Mouse (Mus musculus) brown adipose tissue, adult 24 weeks (tissue): ENCODE results near the gene Ghsr. TPM values are rescaled to one million over a fixed set of nuclear protein-coding genes. Genes with fewer than 3 reads are reported as not detected.

ENCODE experiments used
- H3K27ac ChIP-seq: fragments of 200-500 bp; replicated peaks from 2 replicates; pipeline ENCODE4 v1.5.1; 2012; ENCODE audit warnings: low read depth, mild to moderate bottlenecking, low read length
- H3K4me1 ChIP-seq: fragments of 200-500 bp; 2 replicates; pipeline ENCODE4 v1.6.1; 2012; ENCODE audit warnings: low read length, mixed read lengths; ENCODE audit not compliant: control insufficient read depth, insufficient read depth, insufficient read length
- H3K4me3 ChIP-seq: fragments of 200-500 bp; 2 replicates; pipeline ENCODE4 v1.5.1; 2012; ENCODE audit warnings: low read depth, mild to moderate bottlenecking, low read length, moderate library complexity; ENCODE audit not compliant: insufficient read depth
- polyA plus RNA-seq: library from polyadenylated mRNA; stranded (reverse); fragments of >200 nt; gene quantifications from 2 replicates; pipeline ENCODE4 v1.2.4, GENCODE M21; 2012; ENCODE audit not compliant: missing spikeins, insufficient read depth, insufficient read length

Ghsr gene
- not detected in 2 replicates for polyA plus RNA-seq

GRCm38 (mm10) chr3:27371276-27371621, at the start of gene Ghsr:
TSS of gene Ghsr (plus strand) at chr3:27371351.
- Histone ChIP-seq H3K27ac (no peak within 1 kb of the TSS), H3K4me3 (no peak within 1 kb of the TSS), H3K4me1 (peaks cover 3% of the 10 kb centered on the region; the same call in 1 of the 2 replicates)

DNA sequence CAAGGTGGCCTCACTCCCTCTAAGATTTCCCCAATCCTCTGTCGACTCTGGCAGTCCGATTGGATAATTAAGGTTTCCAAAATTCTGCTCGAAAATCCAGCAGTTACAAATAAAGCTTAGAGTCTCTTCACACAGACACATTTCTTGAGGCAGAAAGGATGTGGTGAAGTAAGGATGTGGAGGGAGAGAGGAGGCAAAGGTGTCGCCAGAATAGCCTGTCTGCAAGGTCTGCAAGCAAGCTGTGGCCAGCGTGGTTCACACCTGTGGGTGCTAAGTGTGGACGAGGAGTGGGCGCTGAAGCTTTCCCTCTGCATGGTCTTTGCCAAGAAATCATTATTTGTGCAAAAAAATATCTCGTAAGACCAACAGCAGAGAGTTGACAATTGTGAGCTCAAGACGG, 48.6 kb upstream of the Ghsr start:
- Histone ChIP-seq H3K4me3 (no peak overlapping the region), H3K27ac (peak overlapping the region; percentile 79; the same call in 1 of the 2 replicates), H3K4me1 (peaks cover 3% of the 10 kb centered on the region)

GRCm38 (mm10) chr3:27323551-27323950, 47.6 kb upstream of the Ghsr start:
- peak overlapping the region; percentile 79 for H3K27ac ChIP-seq
- H3K4me1 ChIP-seq = peaks cover 3% of the 10 kb centered on the region
- H3K4me3 ChIP-seq = no peak overlapping the region

- peaks cover 3% of the 10 kb centered on the region for H3K4me1 ChIP-seq
- H3K27ac ChIP-seq = 0 out of 2 replicates have a peak overlapping the region, but pooled peaks have one; percentile 32
- H3K4me3 ChIP-seq = no peak overlapping the region
Measured at GRCm38 (mm10) chr3:27326633-27327191, 44.4 kb upstream of the Ghsr start.

- Histone ChIP-seq H3K4me1 (no peaks in the 10 kb centered on the region; the same call in 1 of the 2 replicates), H3K27ac (no peak overlapping the region), H3K4me3 (no peak overlapping the region)
Measured at GRCm38 (mm10) chr3:27330706-27331105, 40.4 kb upstream of the Ghsr start.

GRCm38 (mm10) chr3:27338437-27338836, 32.7 kb upstream of the Ghsr start:
- Histone ChIP-seq H3K27ac (no peak overlapping the region), H3K4me3 (no peak overlapping the region)

GRCm38 (mm10) chr3:27338887-27339286, 32.3 kb upstream of the Ghsr start:
- Histone ChIP-seq H3K4me3 (no peak overlapping the region), H3K4me1 (no peaks in the 10 kb centered on the region), H3K27ac (no peak overlapping the region)

More at GRCm38 (mm10) chr3:27338437-27338836, 32.7 kb upstream of the Ghsr start:
- H3K4me1 ChIP-seq = no peaks in the 10 kb centered on the region

- no peak overlapping the region for H3K4me3 ChIP-seq
- H3K27ac ChIP-seq = no peak overlapping the region
- no peaks in the 10 kb centered on the region for H3K4me1 ChIP-seq
Measured at GRCm38 (mm10) chr3:27340757-27341156, 30.4 kb upstream of the Ghsr start.

- Histone ChIP-seq H3K27ac (no peak overlapping the region), H3K4me3 (no peak overlapping the region), H3K4me1 (no peaks in the 10 kb centered on the region)
Measured at GRCm38 (mm10) chr3:27342462-27342861, 28.7 kb upstream of the Ghsr start.

- H3K4me1 ChIP-seq = no peaks in the 10 kb centered on the region
- no peak overlapping the region for H3K4me3 ChIP-seq
- H3K27ac ChIP-seq = no peak overlapping the region
Measured at GRCm38 (mm10) chr3:27345526-27345925, 25.6 kb upstream of the Ghsr start.

GRCm38 (mm10) chr3:27348462-27348861, 22.7 kb upstream of the Ghsr start:
- H3K4me1 ChIP-seq = no peaks in the 10 kb centered on the region
- no peak overlapping the region for H3K4me3 ChIP-seq
- H3K27ac ChIP-seq = no peak overlapping the region

GRCm38 (mm10) chr3:27351105-27351504, 20.0 kb upstream of the Ghsr start:
- H3K4me3 ChIP-seq = no peak overlapping the region
- H3K27ac ChIP-seq = no peak overlapping the region
- no peaks in the 10 kb centered on the region for H3K4me1 ChIP-seq

- H3K4me3 ChIP-seq = no peak overlapping the region
- H3K4me1 ChIP-seq = no peaks in the 10 kb centered on the region
- H3K27ac ChIP-seq = no peak overlapping the region
Measured at GRCm38 (mm10) chr3:27359100-27359720, 11.9 kb upstream of the Ghsr start.

DNA sequence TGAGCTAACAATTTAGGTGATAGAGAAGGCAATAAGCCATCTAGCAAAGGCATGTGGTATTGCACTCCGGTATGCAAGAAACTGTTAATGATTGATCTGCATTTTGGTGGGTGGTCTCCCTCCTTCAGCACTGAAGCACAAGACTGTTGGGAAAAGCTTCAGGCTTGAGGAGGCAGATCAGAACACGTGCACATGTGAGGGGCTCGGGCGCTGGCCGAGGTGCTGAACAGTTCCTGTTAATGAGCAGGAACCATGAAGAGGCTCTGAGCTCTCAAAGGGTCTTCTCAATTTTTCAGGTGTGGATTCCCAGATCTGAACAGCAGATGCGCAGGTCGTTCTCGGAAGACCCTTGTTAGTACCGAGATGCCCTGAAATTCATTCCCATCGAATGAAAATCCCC, 1.0 kb upstream of the Ghsr start:
- peaks cover 3% of the 10 kb centered on the region; the same call in 1 of the 2 replicates for H3K4me1 ChIP-seq
- no peak overlapping the region for H3K27ac ChIP-seq
- H3K4me3 ChIP-seq = no peak overlapping the region

DNA sequence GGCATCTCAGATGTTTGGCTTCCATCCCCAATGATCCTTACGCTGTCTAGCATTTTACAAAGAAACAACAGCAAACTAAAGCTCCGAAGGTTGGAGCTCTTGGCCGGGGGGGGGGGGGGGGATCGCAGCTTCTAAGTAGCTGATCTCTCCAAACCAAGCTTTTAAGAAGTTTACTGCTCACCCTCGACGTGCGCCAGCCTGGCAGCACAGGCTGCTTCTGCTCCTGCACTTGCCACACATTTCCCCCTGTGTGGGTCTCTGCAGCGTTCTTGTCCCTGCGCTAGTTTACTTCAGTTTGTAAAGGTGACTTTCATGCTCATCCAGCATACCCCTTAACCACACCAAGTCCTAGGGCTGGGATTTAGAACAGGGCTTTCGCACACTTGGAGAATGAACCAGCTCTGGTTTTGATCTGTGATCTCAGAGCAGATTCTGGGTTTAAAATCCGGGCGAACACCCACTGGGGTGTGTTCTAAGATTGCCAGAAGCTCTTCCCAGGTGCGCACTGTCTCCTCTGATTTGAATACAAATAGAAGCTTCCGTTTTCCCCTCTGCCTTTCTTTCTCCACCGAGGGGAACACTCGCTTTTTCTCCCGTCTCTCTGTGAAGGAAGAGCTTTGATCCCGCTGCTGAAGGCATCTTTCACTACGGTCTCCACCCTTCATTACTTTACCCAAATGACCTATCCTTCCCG, 422 bp upstream of the Ghsr start:
- H3K27ac ChIP-seq = no peak overlapping the region
- no peak overlapping the region for H3K4me3 ChIP-seq
- peaks cover 3% of the 10 kb centered on the region; the same call in 1 of the 2 replicates for H3K4me1 ChIP-seq
